Mouse (Mus musculus): Measurements from ENCODE around the gene Sec14l1.

DNA sequence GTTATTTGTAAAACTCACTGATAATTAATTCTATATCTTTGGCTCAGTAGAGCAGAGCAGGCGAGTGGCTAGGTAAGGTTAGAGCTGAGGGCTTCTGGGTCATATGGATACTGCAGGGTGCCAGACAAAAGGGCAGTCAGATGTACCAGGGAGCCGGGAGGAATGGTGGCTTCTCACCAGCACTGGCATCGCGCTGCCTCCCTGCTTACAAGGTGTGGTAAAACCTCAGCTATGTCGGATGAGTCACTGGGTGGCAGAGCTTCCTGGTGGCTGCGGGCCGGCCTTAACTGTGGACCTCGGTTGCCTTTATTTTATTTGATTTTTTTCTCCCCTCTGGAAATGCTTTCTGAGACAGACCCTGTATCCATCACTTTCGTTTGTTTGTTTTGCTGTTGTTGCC lies 90.5 kb downstream of the Sec14l1 start:
- TF ChIP-seq E2F4 (IDR thresholded peaks at IDR 0.05; ENCODE audit: borderline replicate concordance, low read depth, low read length) (no peak), POLR2A (IDR thresholded peaks at IDR 0.05; ENCODE audit: control insufficient read depth in 1 of 2, insufficient read depth in 1 of 2, low read depth in 1 of 2, low read length in 2 of 2, poor library complexity in 1 of 2) (no peak), CTCF (IDR thresholded peaks at IDR 0.05 in 2 of 3, conservative IDR thresholded peaks at IDR 0.05 in 1 of 3; ENCODE audit: control insufficient read depth in 1 of 3, insufficient read depth in 1 of 3, low read depth in 2 of 3, low read length in 3 of 3, poor library complexity in 1 of 3, severe bottlenecking in 1 of 3) (no peak), EP300 (IDR thresholded peaks at IDR 0.05; ENCODE audit: low read depth in 1 of 2, low read length in 2 of 2) (no peak), ZC3H11A (IDR thresholded peaks at IDR 0.05; ENCODE audit: low read depth, low read length) (no peak), NRF1 (IDR thresholded peaks at IDR 0.05; ENCODE audit: insufficient read depth, low read depth, low read length, poor library complexity, severe bottlenecking) (no peak), MAX (IDR thresholded peaks at IDR 0.05; ENCODE audit: low read length) (no peak)

Data from MEL (cell line).